Mouse (Mus musculus): Measurements from ENCODE around the gene Mif. TPM values are rescaled to one million over a fixed set of nuclear protein-coding genes. Genes with fewer than 3 reads are reported as not detected.

The Mif gene
- 1.6 TPM for polyA plus RNA-seq (2014; fragmentation: Illumina TruSeq; extraction: RNeasy Lipid Tissue Mini Kit (QIAGEN cat#74804); ENCODE audit: low read depth, low replicate concordance)

GRCm38 (mm10) chr10:75859786-75860470, at the start of gene Mif:
Mif (minus strand) TSS chr10:75860240.

GRCm38 (mm10) chr10:75893089-75893750, 33.2 kb upstream of the Mif start, which contains the start of gene Derl3:
Derl3 (plus strand) TSS chr10:75893413.

DNA sequence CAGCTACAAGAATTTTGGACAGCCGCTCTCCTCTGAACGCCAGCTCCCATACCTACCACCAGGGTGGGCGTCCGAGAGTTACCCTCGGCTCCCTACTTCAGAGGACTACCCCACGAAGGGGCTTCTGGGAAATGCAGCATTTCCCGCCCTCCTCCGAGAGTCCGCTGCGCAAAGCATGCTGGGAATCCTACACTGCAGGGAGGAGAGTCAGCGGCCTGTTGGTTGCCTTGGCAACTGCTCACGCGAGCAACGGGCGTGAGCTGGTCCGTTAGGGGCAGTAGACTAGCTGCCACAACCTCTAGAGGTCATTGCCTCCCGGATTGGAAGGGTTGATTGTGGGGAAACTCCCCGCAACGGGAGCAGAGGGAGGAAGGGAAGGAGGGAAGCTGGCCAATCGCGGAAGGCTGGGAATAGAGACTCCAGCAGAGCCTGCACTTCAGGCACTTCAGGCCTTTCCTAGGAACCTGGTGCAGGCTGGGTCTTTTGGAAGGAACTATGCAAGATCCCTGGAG, 22.7 kb downstream of the Mif start, which contains the start of gene Gstt2:
TSS of gene Gstt2 (minus strand) at position 177 of the 512 bp plus-strand sequence.

GRCm38 (mm10) chr10:75822443-75822842, 37.6 kb downstream of the Mif start, which contains the start of gene Gstt4:
Gstt4 (minus strand) TSS chr10:75822543.

Other genes with a start within 250 kb of the Mif start
- gene Susd2, start 216.2 kb downstream of the Mif start, polyA plus RNA-seq (2014; fragmentation: Illumina TruSeq; extraction: RNeasy Lipid Tissue Mini Kit (QIAGEN cat#74804); ENCODE audit: low read depth, low replicate concordance), result 0.26 TPM
- gene Cabin1, start 95.9 kb downstream of the Mif start, polyA plus RNA-seq (2014; fragmentation: Illumina TruSeq; extraction: RNeasy Lipid Tissue Mini Kit (QIAGEN cat#74804); ENCODE audit: low read depth, low replicate concordance), result 1.2 TPM
- gene Ddt, start 86.8 kb downstream of the Mif start, polyA plus RNA-seq (2014; fragmentation: Illumina TruSeq; extraction: RNeasy Lipid Tissue Mini Kit (QIAGEN cat#74804); ENCODE audit: low read depth, low replicate concordance), result 63.7 TPM
- not detected for gene Gm20441, start 79.3 kb downstream of the Mif start, polyA plus RNA-seq (2014; fragmentation: Illumina TruSeq; extraction: RNeasy Lipid Tissue Mini Kit (QIAGEN cat#74804); ENCODE audit: low read depth, low replicate concordance)
- 132 TPM for gene Gstt3, start 78.8 kb downstream of the Mif start, polyA plus RNA-seq (2014; fragmentation: Illumina TruSeq; extraction: RNeasy Lipid Tissue Mini Kit (QIAGEN cat#74804); ENCODE audit: low read depth, low replicate concordance)
- 89.7 TPM for gene Gstt1, start 61.7 kb downstream of the Mif start, polyA plus RNA-seq (2014; fragmentation: Illumina TruSeq; extraction: RNeasy Lipid Tissue Mini Kit (QIAGEN cat#74804); ENCODE audit: low read depth, low replicate concordance)
- gene Gstt4, start 37.7 kb downstream of the Mif start, polyA plus RNA-seq (2014; fragmentation: Illumina TruSeq; extraction: RNeasy Lipid Tissue Mini Kit (QIAGEN cat#74804); ENCODE audit: low read depth, low replicate concordance), result not detected
- gene Gstt2, start 22.8 kb downstream of the Mif start, polyA plus RNA-seq (2014; fragmentation: Illumina TruSeq; extraction: RNeasy Lipid Tissue Mini Kit (QIAGEN cat#74804); ENCODE audit: low read depth, low replicate concordance), result 26.0 TPM
- gene Derl3, start 33.2 kb upstream of the Mif start, polyA plus RNA-seq (2014; fragmentation: Illumina TruSeq; extraction: RNeasy Lipid Tissue Mini Kit (QIAGEN cat#74804); ENCODE audit: low read depth, low replicate concordance), result not detected
- gene Smarcb1, start 61.4 kb upstream of the Mif start, polyA plus RNA-seq (2014; fragmentation: Illumina TruSeq; extraction: RNeasy Lipid Tissue Mini Kit (QIAGEN cat#74804); ENCODE audit: low read depth, low replicate concordance), result 4.8 TPM
- 79.2 TPM for gene Chchd10, start 72.9 kb upstream of the Mif start, polyA plus RNA-seq (2014; fragmentation: Illumina TruSeq; extraction: RNeasy Lipid Tissue Mini Kit (QIAGEN cat#74804); ENCODE audit: low read depth, low replicate concordance)
- gene Mmp11, start 76.3 kb upstream of the Mif start, polyA plus RNA-seq (2014; fragmentation: Illumina TruSeq; extraction: RNeasy Lipid Tissue Mini Kit (QIAGEN cat#74804); ENCODE audit: low read depth, low replicate concordance), result not detected
- gene Gm867, start 80.4 kb upstream of the Mif start, polyA plus RNA-seq (2014; fragmentation: Illumina TruSeq; extraction: RNeasy Lipid Tissue Mini Kit (QIAGEN cat#74804); ENCODE audit: low read depth, low replicate concordance), result not detected
- gene Vpreb3, start 82.8 kb upstream of the Mif start, polyA plus RNA-seq (2014; fragmentation: Illumina TruSeq; extraction: RNeasy Lipid Tissue Mini Kit (QIAGEN cat#74804); ENCODE audit: low read depth, low replicate concordance), result not detected
- not detected for gene Gm5134, start 94.3 kb upstream of the Mif start, polyA plus RNA-seq (2014; fragmentation: Illumina TruSeq; extraction: RNeasy Lipid Tissue Mini Kit (QIAGEN cat#74804); ENCODE audit: low read depth, low replicate concordance)
- gene Zfp280b, start 172.4 kb upstream of the Mif start, polyA plus RNA-seq (2014; fragmentation: Illumina TruSeq; extraction: RNeasy Lipid Tissue Mini Kit (QIAGEN cat#74804); ENCODE audit: low read depth, low replicate concordance), result 4.6 TPM